In the genomic region with DNA sequence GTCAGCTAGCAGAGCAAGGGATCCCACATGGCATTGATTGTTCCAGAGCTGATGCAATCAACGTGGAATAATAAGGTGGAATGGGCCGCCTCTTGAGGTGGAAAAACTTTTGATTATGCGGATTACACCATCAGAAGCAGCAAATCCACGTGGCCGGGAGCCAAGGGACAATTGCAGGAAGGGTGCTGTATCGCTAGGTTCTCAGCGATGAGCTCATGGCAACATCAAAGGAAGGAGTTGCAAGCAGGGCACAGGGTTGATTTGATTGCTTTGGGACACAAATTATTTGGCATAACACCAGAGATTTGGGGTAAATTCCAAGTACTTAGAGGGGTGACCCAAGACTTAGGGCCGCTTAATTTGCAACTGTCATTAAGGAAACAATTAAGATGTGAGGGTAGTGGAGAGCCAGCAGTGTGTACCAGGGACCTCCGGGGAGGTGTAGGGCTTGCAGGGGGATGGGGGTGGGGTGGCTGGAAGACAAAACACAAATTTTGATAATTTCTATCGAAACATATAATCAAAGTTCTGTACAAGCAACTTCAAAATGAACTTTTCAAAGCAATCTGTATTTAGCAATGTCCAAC, we compare ENCODE assay signal across 11 mouse cellular contexts.
A peak's percentile ranks its signal among the peaks of the same experiment; 100 is the strongest.
DNase-seq lines count a peak whose midpoint lies in the region; TF ChIP-seq lines count a peak whose summit lies in the region.
"Had no signal": no experiment of that assay in that cellular context is flagged by ENCODE, and none has a peak within 500 bp of the region (broad histone marks: within the 10 kb centered on the region; RNA-seq: fewer than 3 reads in every experiment).

No protein-coding gene starts in this region.

- H3K36me3 ChIP-seq in liver, adult 2 months (ENCODE audit: control insufficient read depth, insufficient read depth, low read length), result no peaks in the 10 kb centered on the region
- H3K36me3 ChIP-seq: heart, embryonic 15.5 days had no signal

- H3K4me3 ChIP-seq in cerebellum, adult 2 months (replicated peaks; ENCODE audit: insufficient read depth, low read depth, low read length), result no peak overlapping the region
- H3K4me3 ChIP-seq in liver, adult 2 months (ENCODE audit: insufficient read depth, low read depth, low read length), result no peak overlapping the region
- H3K4me3 ChIP-seq in gastrocnemius, adult 2 months, result no peak overlapping the region
- H3K4me3 ChIP-seq: heart, embryonic 15.5 days had no signal

- H3K27ac ChIP-seq in cerebellum, adult 2 months (ENCODE audit: insufficient read depth, low read length), result no peak overlapping the region
- no peak overlapping the region for H3K27ac ChIP-seq in liver, adult 2 months (replicated peaks; ENCODE audit: insufficient read depth, low read depth, low read length)
- no peak overlapping the region for H3K27ac ChIP-seq in gastrocnemius, adult 2 months
- H3K27ac ChIP-seq: heart, embryonic 15.5 days; macrophage had no signal

- no peaks in the 10 kb centered on the region for H3K27me3 ChIP-seq in cerebellum, adult 2 months (ENCODE audit: control insufficient read depth, insufficient read depth, low read length)
- no peaks in the 10 kb centered on the region for H3K27me3 ChIP-seq in liver, adult 2 months (ENCODE audit: control insufficient read depth, insufficient read depth, low read length)
- H3K27me3 ChIP-seq: heart, embryonic 15.5 days had no signal

- peak; percentile 29 to 38 for DNase-seq in cerebellum, postnatal 10 days
- DNase-seq in cerebellum, adult 2 months, result no peak
- DNase-seq in liver, adult 2 months (ENCODE audit: extremely low read depth, low read depth, low spot score), result peak; percentile 29
- DNase-seq in liver (no peak), NIH3T3 (ENCODE audit: low read depth) (peak; percentile 20)
- DNase-seq in gastrocnemius, adult 2 months, result peak; percentile 41
- no peak for DNase-seq in spleen, adult 12 weeks (ENCODE audit: low spot score)
- no peak for DNase-seq in spleen, adult 18-20 months
- DNase-seq: thymus, adult 2 months had no signal

- H3K79me2 ChIP-seq in liver, adult 2 months (ENCODE audit: control insufficient read depth, insufficient read depth, low read length), result no peaks in the 10 kb centered on the region

- H3K4me1 ChIP-seq in cerebellum, adult 2 months (ENCODE audit: control insufficient read depth, insufficient read depth, low read length), result no peaks in the 10 kb centered on the region
- H3K4me1 ChIP-seq in liver, adult 2 months (ENCODE audit: control insufficient read depth, insufficient read depth, low read length), result no peaks in the 10 kb centered on the region; the same call in 1 of the 2 replicates

- no peak for TF ChIP-seq POLR2A in cerebellum, adult 2 months (IDR thresholded peaks at IDR 0.05; ENCODE audit: borderline replicate concordance, insufficient read depth, low read length)
- no peak for TF ChIP-seq POLR2A in liver, adult 2 months (IDR thresholded peaks at IDR 0.05; ENCODE audit: extremely low read depth, insufficient read depth, low read length)

- intact Hi-C loops in gastrocnemius, adult 2 months (cut with DNase I), result no loop called here

- TF ChIP-seq CTCF in cerebellum, adult 2 months (IDR thresholded peaks at IDR 0.05; ENCODE audit: borderline replicate concordance, insufficient read depth, low read depth, low read length), result no peak
- no peak for TF ChIP-seq CTCF in liver, adult 2 months (IDR thresholded peaks at IDR 0.05; ENCODE audit: low read depth, low read length)
- no peak for TF ChIP-seq CTCF in gastrocnemius, adult 2 months (IDR thresholded peaks at IDR 0.05)

- 37% methylated on average over 10 of the region's 10 CpGs for WGBS in cerebellum, adult 2 months
- 43% methylated on average over 10 of the region's 10 CpGs for WGBS in liver, adult 2 months

- H3K9ac ChIP-seq in liver, adult 2 months (ENCODE audit: low read depth, low read length), result no peak overlapping the region
- H3K9ac ChIP-seq: heart, embryonic 15.5 days had no signal

Comparison
In these comparisons a context has a peak if more than half of its experiments do, and no peak if none do; other contexts are left out.
1. DNase-seq: peak in cerebellum, postnatal 10 days (2 of 2), liver, adult 2 months (single experiment), NIH3T3 (single experiment) and gastrocnemius, adult 2 months (single experiment); none in cerebellum, adult 2 months (0 of 2), liver (single experiment), spleen, adult 12 weeks (single experiment) and spleen, adult 18-20 months (0 of 2).